Mouse (Mus musculus): ENCODE results near the gene Fto. TPM values are rescaled to one million over a fixed set of nuclear protein-coding genes. Genes with fewer than 3 reads are reported as not detected.

Gene Fto
- total RNA-seq, 2 experiments from 2014 or later = 7.5 to 7.9 TPM

GRCm38 (mm10) chr8:91576086-91576917 is 263.0 kb downstream of the Fto start:
- ATAC-seq (replicated peaks; ENCODE audit: low FRiP score, poor library complexity, severe bottlenecking) = no peak

- no peak for ATAC-seq (replicated peaks; ENCODE audit: low FRiP score, poor library complexity, severe bottlenecking)
These were observed 263.6 kb downstream of the Fto start for GRCm38 (mm10) chr8:91576918-91577241.

- no peak for ATAC-seq (replicated peaks; ENCODE audit: low FRiP score, poor library complexity, severe bottlenecking)
These were observed 264.3 kb downstream of the Fto start for GRCm38 (mm10) chr8:91577605-91578004.

DNA sequence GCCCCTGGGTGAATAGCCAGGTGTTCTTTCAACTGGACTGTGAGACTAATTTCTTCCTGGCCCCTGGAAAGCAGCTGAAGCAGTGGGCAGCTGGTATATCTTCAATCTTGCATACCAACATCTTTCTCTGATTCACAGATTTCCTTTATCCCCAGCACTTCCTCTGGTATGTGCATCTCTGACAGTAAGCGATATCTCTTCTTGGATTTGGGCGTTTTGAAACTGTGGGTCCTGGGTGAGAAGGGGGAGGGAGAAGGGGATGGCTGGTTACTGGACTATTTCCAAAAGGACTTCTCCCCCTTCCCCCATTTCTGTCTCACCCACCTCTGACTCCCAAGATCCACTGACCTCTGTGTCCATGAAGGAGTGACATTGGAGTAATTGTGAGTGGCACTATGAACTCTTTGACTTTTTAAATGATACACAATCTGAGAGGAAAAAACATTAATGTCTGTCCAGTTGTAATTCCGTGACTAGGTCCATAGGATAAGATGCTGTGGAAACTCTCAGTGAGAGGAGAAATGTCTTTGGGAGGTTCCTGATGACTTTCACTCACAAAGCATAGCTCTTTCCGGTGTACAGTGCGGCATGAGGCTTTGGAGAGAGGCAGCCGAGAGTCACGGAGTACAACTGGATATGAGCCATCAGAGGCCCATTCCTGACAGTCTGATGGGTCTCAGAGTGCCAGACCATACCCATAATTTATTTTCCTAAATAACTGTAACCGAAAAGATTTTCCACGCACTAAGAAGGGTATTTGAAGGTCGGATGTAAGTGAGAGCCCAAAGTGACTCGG is 271.5 kb downstream of the Fto start:
- ATAC-seq (replicated peaks; ENCODE audit: low FRiP score, poor library complexity, severe bottlenecking) = no peak

GRCm38 (mm10) chr8:91592436-91593105 is 279.2 kb downstream of the Fto start:
- no peak for ATAC-seq (replicated peaks; ENCODE audit: low FRiP score, poor library complexity, severe bottlenecking)

DNA sequence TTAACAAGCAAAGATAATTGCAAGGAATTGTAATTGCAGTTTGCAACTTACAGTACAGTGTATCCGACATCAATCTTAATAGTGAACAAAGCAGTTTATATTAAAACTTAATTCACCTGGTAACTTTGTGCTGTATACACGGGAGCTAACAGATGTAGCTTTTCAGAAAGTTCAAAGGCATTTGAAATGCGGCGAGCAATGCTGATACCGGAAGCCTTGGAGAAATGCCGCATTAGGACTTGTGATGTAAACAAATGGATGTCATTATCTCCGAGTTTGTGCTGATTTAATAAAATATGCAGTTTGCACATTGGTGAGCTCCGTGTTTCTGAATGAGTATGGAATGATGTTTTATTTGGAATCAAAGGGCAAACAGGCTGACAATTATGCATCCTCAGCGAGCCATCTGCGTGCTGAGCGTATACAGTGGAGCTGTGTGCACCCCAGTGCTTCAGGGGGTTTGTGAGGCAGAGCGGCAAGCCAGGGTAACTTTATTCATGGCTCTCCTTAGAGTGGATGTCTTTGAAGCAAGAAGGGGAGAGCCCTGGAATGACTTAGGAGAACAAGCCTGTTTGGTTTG is 280.0 kb downstream of the Fto start:
- ATAC-seq (replicated peaks; ENCODE audit: low FRiP score, poor library complexity, severe bottlenecking) = no peak

DNA sequence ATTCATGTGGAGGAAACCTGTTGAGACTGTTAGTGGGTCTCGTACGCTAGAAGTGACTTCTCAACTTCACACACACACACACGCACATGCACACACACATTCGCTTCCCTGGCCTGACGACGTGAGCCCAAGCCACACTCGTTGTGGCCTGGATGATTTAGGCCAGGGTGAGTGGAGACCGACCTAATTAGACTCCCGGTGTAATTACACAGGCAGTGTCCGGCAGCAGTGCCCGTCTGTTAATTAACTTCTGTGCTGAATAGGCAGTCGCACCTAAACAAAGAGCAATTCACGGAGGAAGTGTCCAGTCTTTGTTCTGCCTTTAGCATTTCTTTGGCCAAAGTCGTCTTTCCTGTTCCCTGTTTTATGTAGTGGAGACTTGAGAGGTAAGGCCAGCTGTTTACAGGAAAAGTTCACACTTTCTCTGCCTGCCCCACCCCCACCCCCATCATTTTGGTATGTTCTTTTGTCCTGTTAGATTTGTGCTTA is 286.1 kb downstream of the Fto start:
- no peak for ATAC-seq (replicated peaks; ENCODE audit: low FRiP score, poor library complexity, severe bottlenecking)

- no peak for ATAC-seq (replicated peaks; ENCODE audit: low FRiP score, poor library complexity, severe bottlenecking)
These were observed 290.4 kb downstream of the Fto start for GRCm38 (mm10) chr8:91603751-91604150.

GRCm38 (mm10) chr8:91605901-91606300 is 292.6 kb downstream of the Fto start:
- ATAC-seq (replicated peaks; ENCODE audit: low FRiP score, poor library complexity, severe bottlenecking) = no peak

- ATAC-seq (replicated peaks; ENCODE audit: low FRiP score, poor library complexity, severe bottlenecking) = no peak
These were observed 293.8 kb downstream of the Fto start for GRCm38 (mm10) chr8:91607091-91607490.

DNA sequence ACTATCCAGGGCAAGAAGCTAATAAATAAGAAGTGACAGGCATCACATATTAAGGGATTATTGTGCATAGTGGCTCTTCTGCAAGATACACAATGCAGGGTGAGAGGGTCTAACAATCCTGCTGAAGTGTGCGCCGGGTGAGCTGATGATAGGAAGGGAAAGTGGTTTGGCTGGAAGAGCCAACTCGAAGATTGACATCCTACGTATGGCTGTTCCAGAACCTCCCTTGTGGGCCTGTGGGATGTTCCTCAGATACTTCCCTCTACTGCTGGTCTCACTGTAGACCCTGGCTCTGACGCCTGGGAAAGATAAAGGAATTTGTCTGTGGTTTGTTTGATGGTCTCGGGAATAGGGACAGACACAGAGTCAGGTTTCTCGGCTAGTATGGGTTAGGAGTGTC is 297.9 kb downstream of the Fto start:
- no peak for ATAC-seq (replicated peaks; ENCODE audit: low FRiP score, poor library complexity, severe bottlenecking)

GRCm38 (mm10) chr8:91611723-91612362 is 298.5 kb downstream of the Fto start:
- ATAC-seq (replicated peaks; ENCODE audit: low FRiP score, poor library complexity, severe bottlenecking) = no peak

- no peak for ATAC-seq (replicated peaks; ENCODE audit: low FRiP score, poor library complexity, severe bottlenecking)
These were observed 299.2 kb downstream of the Fto start for GRCm38 (mm10) chr8:91612387-91613130.

DNA sequence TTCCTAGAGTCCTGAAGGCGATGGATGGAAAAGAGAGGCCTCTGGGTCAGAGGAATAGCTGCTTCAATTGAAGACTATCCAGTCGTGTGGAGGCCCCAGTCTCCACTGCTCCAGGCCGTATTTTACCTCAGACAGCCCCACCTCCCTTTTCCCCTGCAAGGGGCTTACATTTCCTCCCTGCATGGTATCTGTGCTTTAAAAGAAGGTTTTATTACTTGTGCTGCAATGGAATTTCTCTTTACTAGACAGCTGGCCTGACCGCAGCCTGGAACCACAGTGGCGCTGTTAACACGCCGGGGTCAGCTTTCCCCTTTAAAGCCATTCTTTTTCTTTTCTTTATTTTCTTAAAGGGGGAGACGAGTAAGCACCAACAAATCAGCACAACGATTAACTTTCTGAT is 300.3 kb downstream of the Fto start:
- ATAC-seq (replicated peaks; ENCODE audit: low FRiP score, poor library complexity, severe bottlenecking) = no peak

DNA sequence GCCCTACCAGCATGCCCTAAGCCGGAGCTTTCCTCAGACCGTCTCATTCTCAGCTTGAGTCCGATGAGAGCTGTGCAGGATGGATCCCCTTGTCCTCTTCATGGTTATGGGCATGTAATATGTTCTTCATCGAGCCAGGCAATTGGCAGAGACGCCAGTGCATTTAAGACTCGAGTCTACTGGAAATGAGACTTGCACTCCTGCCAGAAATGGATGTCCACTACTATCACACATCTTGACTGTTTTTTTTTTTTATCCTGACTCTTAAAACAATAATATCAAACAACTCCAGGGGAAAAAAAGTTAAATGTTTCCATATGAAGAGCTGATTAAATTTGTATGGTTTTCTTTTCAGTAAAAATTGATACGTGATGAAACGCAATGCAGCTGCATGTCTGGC is 301.9 kb downstream of the Fto start:
- ATAC-seq (replicated peaks; ENCODE audit: low FRiP score, poor library complexity, severe bottlenecking) = no peak

DNA sequence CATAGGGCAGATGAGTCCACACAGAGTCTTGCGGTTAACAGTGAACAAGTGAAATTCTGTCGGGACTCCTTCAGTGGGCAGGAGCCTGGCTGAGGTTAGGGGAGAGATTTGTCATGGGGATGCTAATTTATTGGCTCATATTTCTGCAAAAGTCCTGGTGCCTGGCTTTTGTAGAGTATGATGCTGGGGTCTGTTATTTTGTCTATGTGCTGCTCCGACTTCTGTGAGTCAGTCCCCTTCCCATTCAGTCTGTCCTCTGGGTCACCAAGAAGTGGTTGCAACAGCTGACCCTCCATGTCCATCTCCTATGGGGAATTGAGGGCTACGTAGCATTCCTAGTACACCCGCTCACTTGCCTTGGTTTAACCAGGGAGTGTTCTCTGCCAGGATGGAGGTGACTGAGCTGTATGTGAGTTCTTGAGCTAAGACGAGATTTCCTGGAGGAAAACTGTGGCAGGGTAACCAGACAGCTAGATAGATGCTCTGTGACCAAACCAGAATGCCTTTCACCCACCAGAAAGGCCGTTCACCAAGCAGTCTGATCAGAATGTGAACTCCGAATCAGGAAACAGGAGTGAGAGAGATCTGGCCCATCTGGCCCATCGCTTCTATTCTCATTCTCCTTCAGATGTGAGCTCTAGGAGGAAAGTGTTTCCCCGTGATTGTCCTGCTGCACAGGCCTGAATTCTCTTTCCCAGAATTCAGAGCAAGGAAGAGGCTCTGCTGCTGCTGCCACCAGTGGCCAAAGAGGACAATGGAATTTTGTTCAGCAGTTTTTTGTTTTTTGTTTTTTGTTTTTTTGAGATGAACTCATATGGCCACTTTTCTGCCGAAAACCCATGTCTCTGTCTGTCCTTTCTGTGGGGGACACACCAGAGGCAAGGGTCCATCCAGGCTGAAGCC is 302.7 kb downstream of the Fto start:
- ATAC-seq (replicated peaks; ENCODE audit: low FRiP score, poor library complexity, severe bottlenecking) = no peak

GRCm38 (mm10) chr8:91617772-91618171 is 304.4 kb downstream of the Fto start:
- ATAC-seq (replicated peaks; ENCODE audit: low FRiP score, poor library complexity, severe bottlenecking) = no peak

DNA sequence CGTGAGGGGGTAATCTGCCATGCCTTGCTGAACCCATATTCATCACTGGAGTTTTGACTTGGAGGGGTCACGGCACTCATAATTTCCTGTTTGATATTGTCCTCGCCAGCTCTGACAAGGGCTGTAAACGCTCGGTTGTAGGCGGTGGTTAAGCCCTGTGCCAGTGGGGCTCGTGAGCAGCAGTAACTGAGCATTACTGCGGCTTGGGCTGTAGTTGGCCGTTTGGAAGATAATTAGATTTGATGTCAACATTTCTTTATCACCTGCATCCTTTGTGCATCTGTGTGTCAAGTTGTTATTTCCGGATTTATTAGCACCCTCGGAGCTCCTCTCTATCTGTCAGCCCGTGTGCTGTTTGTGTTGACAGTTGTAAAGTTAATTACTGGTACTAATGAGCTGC is 309.4 kb downstream of the Fto start:
- ATAC-seq (replicated peaks; ENCODE audit: low FRiP score, poor library complexity, severe bottlenecking) = no peak
